Mouse (Mus musculus): ENCODE data around the gene Lilra6. TPM values are rescaled to one million over a fixed set of nuclear protein-coding genes. Genes with fewer than 3 reads are reported as not detected.
"Not testable (repeated sequence)": the region's sequence is repeated elsewhere in the genome, so short reads cannot be mapped to it uniquely, and the experiment has no call there.

Gene Lilra6
- polyA plus RNA-seq (2015; fragmentation: Nextera tagmentation; extraction: Ambion mirVana), result 0.32 TPM in 1 of 2 replicates, not detected in the other

- H3K4me3 ChIP-seq (replicated peaks); H3K9me3 ChIP-seq (replicated peaks); H3K27ac ChIP-seq (replicated peaks); H3K4me2 ChIP-seq; H3K4me1 ChIP-seq; H3K9ac ChIP-seq (replicated peaks); H3K27me3 ChIP-seq (replicated peaks); ATAC-seq (ENCODE audit: low FRiP score); H3K36me3 ChIP-seq: not testable (repeated sequence)
- WGBS, result 63% methylated on average over 2 of the region's 2 CpGs
Observed at GRCm38 (mm10) chr7:3915387-3915786, at the start of gene Lilra6. Gene Lilra6 (minus strand): TSS chr7:3915503.

DNA sequence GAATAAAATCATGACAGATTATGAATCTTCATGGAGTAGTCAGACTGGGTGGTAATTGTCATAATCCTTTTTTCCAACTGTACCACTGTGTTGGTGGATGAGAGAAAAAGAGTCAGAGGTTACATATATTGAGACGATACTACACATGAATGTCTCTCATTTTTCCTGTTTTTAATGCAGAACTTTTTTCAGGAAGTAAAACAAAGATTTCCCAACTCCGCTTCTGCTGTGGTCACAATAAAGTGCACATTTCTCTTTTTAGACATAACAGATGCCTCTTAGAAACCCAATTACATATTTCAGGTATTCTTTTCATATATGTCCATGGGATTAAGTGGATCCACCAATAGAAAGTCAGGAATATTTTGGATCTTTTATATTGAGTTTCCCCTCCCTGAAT lies 46.7 kb upstream of the Lilra6 start:
- Histone ChIP-seq H3K9ac (replicated peaks) (no peak overlapping the region), H3K4me2 (no peak overlapping the region), H3K27me3 (replicated peaks) (no peaks in the 10 kb centered on the region), H3K27ac (replicated peaks) (no peak overlapping the region), H3K4me3 (replicated peaks) (no peak overlapping the region), H3K36me3 (no peaks in the 10 kb centered on the region), H3K4me1 (no peaks in the 10 kb centered on the region), H3K9me3 (replicated peaks) (no peaks in the 10 kb centered on the region)
- 93% methylated on average over 2 of the region's 2 CpGs for WGBS
- no peak for ATAC-seq (ENCODE audit: low FRiP score)

DNA sequence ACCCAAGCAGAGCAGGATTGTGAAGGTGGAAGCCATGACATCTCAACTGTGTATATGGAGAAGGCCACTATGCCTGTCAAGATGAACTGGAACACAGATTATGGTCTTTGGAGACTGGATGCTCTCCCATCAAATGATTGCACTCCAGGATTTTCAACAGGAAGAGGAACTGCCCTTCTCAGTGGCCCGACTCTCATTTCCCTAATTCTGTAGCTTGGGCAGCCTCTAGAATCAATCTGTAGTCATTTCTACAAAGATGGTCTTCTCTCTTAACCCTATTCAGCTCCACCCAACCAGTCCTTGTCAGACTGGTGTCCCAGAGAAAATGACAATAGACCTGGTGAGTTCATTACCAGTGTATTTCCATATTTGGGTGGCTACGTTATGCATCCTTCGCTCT lies 42.1 kb upstream of the Lilra6 start:
- Histone ChIP-seq H3K4me2 (no peak overlapping the region), H3K4me1 (no peaks in the 10 kb centered on the region), H3K4me3 (replicated peaks) (no peak overlapping the region), H3K9ac (replicated peaks) (no peak overlapping the region), H3K27ac (replicated peaks) (no peak overlapping the region), H3K27me3 (replicated peaks) (no peaks in the 10 kb centered on the region), H3K9me3 (replicated peaks) (no peaks in the 10 kb centered on the region), H3K36me3 (no peaks in the 10 kb centered on the region)
- ATAC-seq (ENCODE audit: low FRiP score), result no peak
- WGBS, result 89% methylated on average over 3 of the region's 3 CpGs

GRCm38 (mm10) chr7:3949159-3949558 lies 33.9 kb upstream of the Lilra6 start:
- no peak overlapping the region for H3K4me2 ChIP-seq
- H3K36me3 ChIP-seq, result no peaks in the 10 kb centered on the region
- WGBS, result 88% methylated on average over 3 of the region's 3 CpGs
- H3K4me3 ChIP-seq (replicated peaks), result no peak overlapping the region
- no peak overlapping the region for H3K9ac ChIP-seq (replicated peaks)
- H3K27me3 ChIP-seq (replicated peaks), result no peaks in the 10 kb centered on the region
- H3K9me3 ChIP-seq (replicated peaks), result no peaks in the 10 kb centered on the region
- H3K4me1 ChIP-seq, result no peaks in the 10 kb centered on the region
- ATAC-seq (ENCODE audit: low FRiP score), result no peak
- no peak overlapping the region for H3K27ac ChIP-seq (replicated peaks)

GRCm38 (mm10) chr7:3948223-3948622 lies 32.9 kb upstream of the Lilra6 start:
- H3K4me3 ChIP-seq (replicated peaks), result no peak overlapping the region
- H3K27me3 ChIP-seq (replicated peaks), result no peaks in the 10 kb centered on the region
- 87% methylated on average over 4 of the region's 4 CpGs for WGBS
- H3K27ac ChIP-seq (replicated peaks), result no peak overlapping the region
- H3K4me2 ChIP-seq, result no peak overlapping the region
- H3K9ac ChIP-seq (replicated peaks), result no peak overlapping the region
- H3K36me3 ChIP-seq, result no peaks in the 10 kb centered on the region
- no peak for ATAC-seq (ENCODE audit: low FRiP score)
- no peaks in the 10 kb centered on the region for H3K9me3 ChIP-seq (replicated peaks)
- H3K4me1 ChIP-seq, result no peaks in the 10 kb centered on the region

- Histone ChIP-seq H3K27ac (replicated peaks) (no peak overlapping the region), H3K4me2 (no peak overlapping the region), H3K27me3 (replicated peaks) (no peaks in the 10 kb centered on the region), H3K9me3 (replicated peaks) (no peaks in the 10 kb centered on the region), H3K4me3 (replicated peaks) (no peak overlapping the region), H3K4me1 (no peaks in the 10 kb centered on the region), H3K9ac (replicated peaks) (no peak overlapping the region), H3K36me3 (no peaks in the 10 kb centered on the region)
- WGBS, result 74% methylated on average over 4 of the region's 4 CpGs
- no peak for ATAC-seq (ENCODE audit: low FRiP score)
Observed at GRCm38 (mm10) chr7:3946117-3946516, 30.8 kb upstream of the Lilra6 start.

DNA sequence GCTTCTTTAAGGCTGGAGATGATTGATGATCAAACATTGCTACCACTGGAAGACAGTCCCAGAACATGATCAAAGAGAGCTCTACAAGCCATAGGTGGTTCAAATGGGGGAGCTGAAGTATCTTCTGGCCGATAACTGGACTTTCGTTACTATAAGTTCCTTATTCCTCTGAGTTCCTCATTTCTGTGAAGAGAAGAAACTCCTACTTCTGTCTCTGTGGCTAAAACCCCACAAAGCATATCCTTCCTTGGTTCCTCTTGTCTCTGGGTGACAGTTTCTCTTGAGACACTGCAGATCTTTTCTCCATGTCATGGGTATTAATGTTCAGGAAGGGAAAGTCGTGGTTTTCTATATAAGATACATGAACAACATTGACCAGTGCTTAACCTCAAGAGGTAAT lies 25.6 kb upstream of the Lilra6 start:
- no peaks in the 10 kb centered on the region for H3K27me3 ChIP-seq (replicated peaks)
- no peak overlapping the region for H3K4me2 ChIP-seq
- H3K9ac ChIP-seq (replicated peaks), result no peak overlapping the region
- no peaks in the 10 kb centered on the region for H3K9me3 ChIP-seq (replicated peaks)
- no peaks in the 10 kb centered on the region for H3K36me3 ChIP-seq
- WGBS, result 76% methylated on average over 3 of the region's 3 CpGs
- no peaks in the 10 kb centered on the region for H3K4me1 ChIP-seq
- H3K27ac ChIP-seq (replicated peaks), result no peak overlapping the region
- no peak for ATAC-seq (ENCODE audit: low FRiP score)
- no peak overlapping the region for H3K4me3 ChIP-seq (replicated peaks)

- H3K4me2 ChIP-seq, result no peak overlapping the region
- H3K9me3 ChIP-seq (replicated peaks), result no peaks in the 10 kb centered on the region
- H3K4me1 ChIP-seq, result no peaks in the 10 kb centered on the region
- no peak for ATAC-seq (ENCODE audit: low FRiP score)
- H3K36me3 ChIP-seq, result no peaks in the 10 kb centered on the region
- no peaks in the 10 kb centered on the region for H3K27me3 ChIP-seq (replicated peaks)
- H3K27ac ChIP-seq (replicated peaks), result no peak overlapping the region
- 65% methylated on average over 1 of the region's 1 CpGs for WGBS
- no peak overlapping the region for H3K9ac ChIP-seq (replicated peaks)
- no peak overlapping the region for H3K4me3 ChIP-seq (replicated peaks)
Observed at GRCm38 (mm10) chr7:3939866-3940525, 24.7 kb upstream of the Lilra6 start.

- not testable (repeated sequence) for H3K27ac ChIP-seq (replicated peaks); H3K27me3 ChIP-seq (replicated peaks); H3K4me2 ChIP-seq; H3K4me1 ChIP-seq; H3K36me3 ChIP-seq; H3K9me3 ChIP-seq (replicated peaks); H3K4me3 ChIP-seq (replicated peaks); H3K9ac ChIP-seq (replicated peaks); ATAC-seq (ENCODE audit: low FRiP score)
Observed at GRCm38 (mm10) chr7:3935473-3935872, 20.2 kb upstream of the Lilra6 start.

DNA sequence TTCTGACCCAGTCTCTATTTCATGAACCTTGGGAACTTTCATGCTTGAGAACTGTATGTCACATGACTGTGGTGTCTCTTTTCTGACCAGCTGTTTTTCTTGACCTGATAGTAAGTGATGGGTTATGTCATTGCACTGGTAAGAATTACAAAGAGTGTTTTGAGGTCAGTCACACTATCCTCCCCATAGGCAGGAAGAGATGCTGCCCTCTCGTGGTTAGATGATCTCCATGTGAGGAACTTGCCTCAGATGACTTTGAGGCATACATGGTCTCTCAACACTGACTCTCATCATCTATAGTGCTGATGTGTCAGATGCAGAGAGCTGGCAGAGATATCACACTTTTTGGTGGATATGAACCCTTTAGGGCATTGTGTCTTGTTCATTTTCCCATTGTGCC lies 11.6 kb downstream of the Lilra6 start:
- Histone ChIP-seq H3K4me2 (no peak overlapping the region), H3K4me3 (replicated peaks) (no peak overlapping the region), H3K27me3 (replicated peaks) (no peaks in the 10 kb centered on the region), H3K4me1 (no peaks in the 10 kb centered on the region), H3K9me3 (replicated peaks) (no peaks in the 10 kb centered on the region), H3K36me3 (no peaks in the 10 kb centered on the region), H3K27ac (replicated peaks) (no peak overlapping the region), H3K9ac (replicated peaks) (no peak overlapping the region)
- ATAC-seq (ENCODE audit: low FRiP score), result no peak
- 42% methylated on average over 1 of the region's 1 CpGs for WGBS

DNA sequence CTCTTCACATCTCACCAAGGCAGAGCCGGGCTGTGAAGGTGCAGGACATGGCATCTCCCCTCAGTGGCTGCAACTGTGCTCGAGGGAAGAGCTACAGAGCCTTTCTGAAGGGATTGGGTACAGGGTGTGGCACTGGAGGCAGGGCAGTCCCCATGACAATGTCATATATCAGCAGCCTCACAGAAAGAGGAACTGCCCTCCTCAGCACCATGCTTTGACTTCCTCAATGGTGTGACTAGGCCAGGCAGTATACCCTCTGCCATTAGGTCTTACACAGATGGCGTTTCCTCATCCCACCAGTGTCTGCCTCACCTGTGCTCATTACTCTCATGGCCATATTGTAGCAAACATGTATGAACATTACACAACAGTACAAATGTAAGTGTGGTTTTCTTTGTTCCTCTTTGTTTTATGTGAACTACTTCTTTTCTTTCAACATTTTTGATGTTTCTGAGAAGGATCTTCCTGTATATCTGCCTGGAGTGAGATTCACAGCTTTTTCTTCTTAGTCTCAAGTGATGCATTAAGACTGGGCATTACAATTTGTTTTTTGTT lies 17.2 kb downstream of the Lilra6 start, which contains the start of gene Gm14548:
Gene Gm14548, minus strand, starts transcription at position 85 of the 555 bp plus-strand sequence.
- WGBS, result 57% methylated on average over 3 of the region's 3 CpGs
- not testable (repeated sequence) for H3K4me2 ChIP-seq; H3K9ac ChIP-seq (replicated peaks); H3K9me3 ChIP-seq (replicated peaks); H3K4me3 ChIP-seq (replicated peaks); H3K27me3 ChIP-seq (replicated peaks); H3K36me3 ChIP-seq; H3K27ac ChIP-seq (replicated peaks); ATAC-seq (ENCODE audit: low FRiP score); H3K4me1 ChIP-seq

GRCm38 (mm10) chr7:3875032-3875431 lies 40.3 kb downstream of the Lilra6 start:
- ATAC-seq (ENCODE audit: low FRiP score); H3K4me2 ChIP-seq; H3K27me3 ChIP-seq (replicated peaks); H3K4me1 ChIP-seq; H3K27ac ChIP-seq (replicated peaks); H3K36me3 ChIP-seq; H3K9ac ChIP-seq (replicated peaks); H3K9me3 ChIP-seq (replicated peaks); H3K4me3 ChIP-seq (replicated peaks): not testable (repeated sequence)
- WGBS, result no CpG with 5 or more reads among the region's 1 CpGs
